Mouse (Mus musculus) limb, embryonic 10.5 days (tissue): ENCODE results near the gene Iglon5. TPM values are rescaled to one million over a fixed set of nuclear protein-coding genes. Genes with fewer than 3 reads are reported as not detected.

Experiments
- DNase-seq: peaks from one replicate; pipeline ENCODE4 v3.0.0-alpha.2; 2017; ENCODE audit warnings: low spot score
- H3K27ac ChIP-seq: fragments of 300-500 bp; sonication (generic); 2 replicates; pipeline ENCODE4 v1.5.1; 2016; ENCODE audit warnings: mild to moderate bottlenecking
- H3K27me3 ChIP-seq: fragments of 300-500 bp; sonication (generic); 2 replicates; pipeline ENCODE4 v1.6.1; 2016; ENCODE audit warnings: low read depth, mild to moderate bottlenecking; ENCODE audit not compliant: poor library complexity, severe bottlenecking
- H3K36me3 ChIP-seq: fragments of 300-500 bp; sonication (generic); 2 replicates; pipeline ENCODE4 v1.6.1; 2016; ENCODE audit warnings: mild to moderate bottlenecking, moderate library complexity
- H3K4me1 ChIP-seq: fragments of 300-500 bp; sonication (generic); 2 replicates; pipeline ENCODE4 v1.6.1; 2016
- H3K4me3 ChIP-seq: fragments of 300-500 bp; sonication (generic); 2 replicates; pipeline ENCODE4 v1.5.1; 2016; ENCODE audit warnings: mild to moderate bottlenecking, moderate library complexity
- H3K9me3 ChIP-seq: fragments of 300-500 bp; sonication (generic); replicated peaks from 2 replicates; pipeline ENCODE4 v1.6.1; 2016; ENCODE audit warnings: mild to moderate bottlenecking
- WGBS: fragments of 180-500 bp; shearing (Covaris S2); methylation state at CpG from one replicate; pipeline ENCODE4 v1.1.7; 2016; 5-methylcytosine and 5-hydroxymethylcytosine counted together
- microRNA-seq: library from miRNA; unstranded; fragments of <30 nt; microRNA quantifications from one replicate; pipeline ENCODE4, GENCODE M21; 2017
- polyA plus RNA-seq: library from polyadenylated mRNA; unstranded; fragments of >200 nt; fragmentation: Nextera tagmentation; extraction: Ambion mirVana; gene quantifications from 2 replicates; pipeline ENCODE4 v1.2.1, GENCODE M21; 2016

Iglon5 gene
- polyA plus RNA-seq, 1 experiment from 2014 or later = 0.46 TPM

GRCm38 (mm10) chr7:43436341-43437255 lies 53.3 kb downstream of the Iglon5 start, which contains the start of gene Nkg7:
Gene Nkg7 (plus strand): TSS chr7:43437073.
- no peaks in the 10 kb centered on the region for H3K9me3 ChIP-seq
- H3K4me1 ChIP-seq = no peaks in the 10 kb centered on the region
- WGBS = 71% methylated on average over 10 of the region's 10 CpGs
- DNase-seq = no peak
- H3K4me3 ChIP-seq = no peak within 1 kb of the TSS
- no peak within 1 kb of the TSS for H3K27ac ChIP-seq
- no peaks in the 10 kb centered on the region for H3K27me3 ChIP-seq
- H3K36me3 ChIP-seq = no peaks in the 10 kb centered on the region

GRCm38 (mm10) chr7:43434676-43435075 lies 55.2 kb downstream of the Iglon5 start:
- Histone ChIP-seq H3K27me3 (no peaks in the 10 kb centered on the region), H3K9me3 (no peaks in the 10 kb centered on the region), H3K27ac (no peak overlapping the region), H3K4me1 (no peaks in the 10 kb centered on the region), H3K4me3 (no peak overlapping the region), H3K36me3 (no peaks in the 10 kb centered on the region)
- WGBS = 91% methylated on average over 5 of the region's 5 CpGs
- DNase-seq = no peak

- no peaks in the 10 kb centered on the region for H3K36me3 ChIP-seq
- H3K4me1 ChIP-seq = no peaks in the 10 kb centered on the region
- no peak for DNase-seq
- H3K27me3 ChIP-seq = no peaks in the 10 kb centered on the region
- H3K4me3 ChIP-seq = no peak overlapping the region
- WGBS = 81% methylated on average over 4 of the region's 4 CpGs
- no peak overlapping the region for H3K27ac ChIP-seq
- no peaks in the 10 kb centered on the region for H3K9me3 ChIP-seq
Measured at GRCm38 (mm10) chr7:43432891-43433290, 57.0 kb downstream of the Iglon5 start.

- 65% methylated on average over 4 of the region's 4 CpGs for WGBS
- H3K27me3 ChIP-seq = no peaks in the 10 kb centered on the region
- no peak overlapping the region for H3K27ac ChIP-seq
Measured at GRCm38 (mm10) chr7:43429500-43429899, 60.4 kb downstream of the Iglon5 start.

GRCm38 (mm10) chr7:43427406-43427805 lies 62.5 kb downstream of the Iglon5 start, which contains the start of gene Lim2:
Gene Lim2 (plus strand): TSS chr7:43427670.
- Histone ChIP-seq H3K27me3 (no peaks in the 10 kb centered on the region), H3K4me1 (no peaks in the 10 kb centered on the region; the same call in 1 of the 2 replicates), H3K36me3 (no peaks in the 10 kb centered on the region), H3K27ac (no peak within 1 kb of the TSS), H3K9me3 (no peaks in the 10 kb centered on the region), H3K4me3 (no peak within 1 kb of the TSS)
- DNase-seq = no peak
- WGBS = 90% methylated on average over 8 of the region's 8 CpGs

More at GRCm38 (mm10) chr7:43429500-43429899, 60.4 kb downstream of the Iglon5 start:
- Histone ChIP-seq H3K4me3 (no peak overlapping the region), H3K4me1 (no peaks in the 10 kb centered on the region), H3K36me3 (no peaks in the 10 kb centered on the region), H3K9me3 (no peaks in the 10 kb centered on the region)
- no peak for DNase-seq

GRCm38 (mm10) chr7:43423991-43424625 lies 65.8 kb downstream of the Iglon5 start:
- H3K27ac ChIP-seq = no peak overlapping the region
- H3K36me3 ChIP-seq = no peaks in the 10 kb centered on the region
- H3K9me3 ChIP-seq = no peaks in the 10 kb centered on the region
- no peaks in the 10 kb centered on the region for H3K27me3 ChIP-seq
- no peak for DNase-seq
- H3K4me3 ChIP-seq = no peak overlapping the region
- 68% methylated on average over 3 of the region's 3 CpGs for WGBS
- H3K4me1 ChIP-seq = no peaks in the 10 kb centered on the region; the same call in 1 of the 2 replicates

GRCm38 (mm10) chr7:43422995-43423617 lies 66.8 kb downstream of the Iglon5 start:
- no peaks in the 10 kb centered on the region for H3K36me3 ChIP-seq
- 16% methylated on average over 11 of the region's 11 CpGs for WGBS
- DNase-seq = peak; percentile 85
- H3K27ac ChIP-seq = no peak overlapping the region
- no peaks in the 10 kb centered on the region for H3K27me3 ChIP-seq
- no peaks in the 10 kb centered on the region; the same call in 1 of the 2 replicates for H3K4me1 ChIP-seq
- no peaks in the 10 kb centered on the region for H3K9me3 ChIP-seq
- no peak overlapping the region for H3K4me3 ChIP-seq

Small RNA genes within 50 kb of the gene (microRNA-seq; reads per million reads assigned to microRNA genes)
- not detected for gene Mir7051

Other genes with a start within 250 kb of the Iglon5 start
- 8.4 and 11.0 TPM in 2 replicates for gene Zfp715, start 176.8 kb downstream of the Iglon5 start, polyA plus RNA-seq
- 0.20 and 0.29 TPM in 2 replicates for gene Siglecf, start 138.7 kb downstream of the Iglon5 start, polyA plus RNA-seq
- gene Siglecg, start 81.9 kb downstream of the Iglon5 start, polyA plus RNA-seq = 0.26 TPM in 2 replicates
- not detected in 2 replicates for gene Lim2, start 62.4 kb downstream of the Iglon5 start, polyA plus RNA-seq
- 0.28 TPM in 1 of 2 replicates, not detected in the other for gene Nkg7, start 53.0 kb downstream of the Iglon5 start, polyA plus RNA-seq
- not detected in 2 replicates for gene Cldnd2, start 49.3 kb downstream of the Iglon5 start, polyA plus RNA-seq
- 240 and 248 TPM in 2 replicates for gene Etfb, start 46.0 kb downstream of the Iglon5 start, polyA plus RNA-seq
- gene Gm45233, start 45.9 kb downstream of the Iglon5 start, polyA plus RNA-seq = 0.78 TPM in 1 of 2 replicates, not detected in the other
- 1.2 and 1.3 TPM in 2 replicates for gene Vsig10l, start 26.9 kb downstream of the Iglon5 start, polyA plus RNA-seq
- not detected in 2 replicates for gene 4931406B18Rik, start 15.9 kb upstream of the Iglon5 start, polyA plus RNA-seq
- gene Cd33, start 54.4 kb upstream of the Iglon5 start, polyA plus RNA-seq = 0.48 and 0.59 TPM in 2 replicates
- 4.3 and 5.4 TPM in 2 replicates for gene Zfp658, start 72.2 kb upstream of the Iglon5 start, polyA plus RNA-seq
- 13.3 and 15.4 TPM in 2 replicates for gene Zfp719, start 89.5 kb upstream of the Iglon5 start, polyA plus RNA-seq
- 0.99 and 1.0 TPM in 2 replicates for gene Zfp819, start 117.1 kb upstream of the Iglon5 start, polyA plus RNA-seq
- not detected in 2 replicates for gene Ceacam18, start 144.6 kb upstream of the Iglon5 start, polyA plus RNA-seq
- gene Siglece, start 170.1 kb upstream of the Iglon5 start, polyA plus RNA-seq = 0.21 TPM in 1 of 2 replicates, not detected in the other
- gene Ctu1, start 181.9 kb upstream of the Iglon5 start, polyA plus RNA-seq = 21.3 and 21.6 TPM in 2 replicates
- not detected in 2 replicates for gene Klk14, start 200.3 kb upstream of the Iglon5 start, polyA plus RNA-seq
- 0.73 and 0.94 TPM in 2 replicates for gene Klk13, start 222.5 kb upstream of the Iglon5 start, polyA plus RNA-seq